Mouse (Mus musculus) thymus, postnatal 10 days (tissue): ENCODE measurements around the gene Pcdh7.
"Not testable (repeated sequence)": the region's sequence is repeated elsewhere in the genome, so short reads cannot be mapped to it uniquely, and the experiment has no call there.

Source experiments
- DNase-seq, 2 experiments: peaks; one replicate each; pipeline ENCODE4 v3.0.0; 2021; ENCODE audit warnings: low spot score in 2 of 2

The Pcdh7 gene

GRCm38 (mm10) chr5:57717906-57718875, at the start of gene Pcdh7:
TSS of gene Pcdh7 (plus strand) at chr5:57717967.
- DNase-seq, result peak in 1 of 2 experiments; percentile 5

- not testable (repeated sequence) for DNase-seq
Measured at GRCm38 (mm10) chr5:57676970-57677369, 40.8 kb upstream of the Pcdh7 start.

DNA sequence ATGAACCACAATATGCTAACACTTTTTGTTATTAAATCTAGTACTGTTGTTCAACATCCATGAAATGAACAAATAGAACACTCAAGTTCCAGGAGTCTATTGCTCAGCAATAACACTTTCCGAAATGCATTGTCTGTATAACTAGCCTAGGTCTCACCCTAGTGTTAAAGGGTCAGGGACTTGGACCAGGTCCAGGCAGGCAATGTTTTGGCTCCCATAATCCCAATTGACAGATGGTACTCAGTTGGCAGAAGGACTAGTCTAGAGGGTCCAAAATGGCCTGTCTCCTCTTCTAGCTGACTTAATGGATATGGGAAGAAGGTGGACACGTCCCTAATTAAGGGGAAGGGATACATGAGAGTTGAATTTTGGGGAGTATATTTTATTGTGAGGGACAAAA, 9.4 kb upstream of the Pcdh7 start:
- DNase-seq, result no peak

DNA sequence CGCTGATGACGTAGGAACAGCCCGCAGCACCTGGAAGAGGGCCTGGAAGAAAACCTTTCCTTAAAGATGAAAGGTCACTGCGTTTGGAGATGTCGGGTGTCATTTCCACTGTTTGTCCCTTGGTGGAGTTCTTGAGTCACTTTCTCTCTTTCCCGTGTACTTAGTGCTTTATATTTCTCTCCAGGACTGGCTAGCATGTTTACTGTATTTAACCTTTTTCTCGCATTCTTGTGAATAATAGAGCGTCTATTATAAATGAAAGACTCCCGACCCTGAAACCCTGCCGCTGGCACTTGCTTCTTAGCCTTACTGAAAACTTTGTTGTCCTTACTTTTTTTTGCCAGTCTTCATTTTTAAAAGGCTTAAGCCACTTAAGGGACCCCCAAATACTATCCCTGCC, 3.8 kb upstream of the Pcdh7 start:
- DNase-seq, result peak in 1 of 2 experiments; percentile 7

DNA sequence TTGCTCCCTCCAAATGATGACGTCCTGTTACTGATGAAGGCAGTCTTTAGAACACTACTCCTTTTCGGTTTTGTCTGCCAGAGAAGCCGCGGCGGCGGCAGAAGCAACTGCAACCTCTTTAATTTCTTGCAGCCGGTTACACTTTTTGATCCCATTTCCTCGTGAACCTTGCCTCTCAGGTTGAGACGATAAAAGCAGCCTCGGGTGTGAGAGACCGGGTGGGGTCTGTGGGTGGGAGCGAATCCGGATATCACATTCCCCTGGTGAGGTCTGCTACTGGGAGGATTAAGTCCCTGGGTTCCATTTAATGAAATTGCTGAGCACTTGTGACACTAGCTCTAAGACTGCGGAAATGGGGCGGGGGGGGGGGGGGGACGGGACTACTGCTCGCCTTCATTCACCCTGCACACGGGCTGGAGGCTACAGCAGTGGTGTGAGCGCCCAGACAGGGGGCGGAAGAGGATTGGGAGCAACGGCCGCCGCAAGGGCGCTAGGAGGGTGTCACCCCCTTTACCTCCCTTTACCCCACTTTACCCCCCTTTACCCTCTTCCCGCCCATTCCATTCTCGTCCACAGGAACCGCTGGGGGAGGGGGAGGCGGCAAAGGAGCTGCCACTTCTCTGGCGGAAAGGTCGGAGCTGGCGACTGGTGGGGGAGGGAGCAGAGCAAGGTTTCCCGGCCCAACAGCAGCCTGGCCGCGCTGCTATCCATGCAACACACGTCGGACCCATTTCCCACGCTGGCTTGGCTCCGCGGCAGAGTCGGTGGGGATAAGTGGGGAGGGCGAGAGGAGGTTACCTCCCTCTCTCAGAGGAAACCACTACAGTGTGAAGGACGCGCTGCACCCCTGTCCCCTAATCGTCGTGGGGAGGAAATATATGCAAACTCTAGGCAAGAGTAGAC, 2.9 kb upstream of the Pcdh7 start:
- DNase-seq, result peak; percentile 22 to 25

DNA sequence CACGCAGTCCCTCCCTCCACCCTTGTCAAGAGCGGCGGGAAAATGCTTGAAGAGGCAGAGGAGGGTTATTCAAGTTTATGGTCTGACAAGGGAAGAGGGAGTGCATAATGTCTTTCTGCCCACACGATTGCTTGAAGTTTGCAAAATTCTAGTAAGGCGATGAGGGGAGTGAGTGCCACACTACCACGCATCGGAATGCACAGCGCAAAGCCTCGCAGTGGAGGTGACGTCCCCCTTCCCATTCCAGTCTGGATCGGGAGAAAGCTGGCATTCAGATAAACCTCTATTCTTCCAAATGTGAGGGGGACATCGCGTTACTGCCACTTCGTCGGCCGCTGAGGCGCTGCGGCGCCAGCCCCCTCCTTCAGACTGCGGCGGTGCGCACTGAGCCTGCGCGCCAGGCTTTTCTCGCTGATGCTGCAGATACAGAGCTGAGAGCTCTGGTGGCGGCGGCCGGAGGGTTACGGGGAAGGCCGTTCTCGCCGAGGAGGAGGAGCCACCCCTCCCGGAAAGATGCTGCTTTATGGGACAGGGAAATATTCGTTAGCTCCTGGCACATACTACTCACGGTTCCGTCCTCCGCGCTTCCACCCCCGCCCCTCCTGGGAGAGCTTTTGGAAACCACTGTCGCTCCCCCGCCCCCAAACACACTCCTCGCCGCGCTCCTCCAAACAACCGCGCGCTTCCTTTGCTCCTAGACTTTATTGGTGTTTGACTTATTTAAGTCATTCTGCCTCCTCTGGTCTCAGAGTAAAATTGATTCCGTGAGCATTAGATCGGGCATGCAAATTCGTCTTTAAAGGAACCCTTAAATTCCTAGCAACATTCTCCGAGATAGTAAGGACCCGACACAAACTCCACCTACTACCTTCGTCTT, 2.0 kb upstream of the Pcdh7 start:
- DNase-seq, result peak; percentile 48 to 49

DNA sequence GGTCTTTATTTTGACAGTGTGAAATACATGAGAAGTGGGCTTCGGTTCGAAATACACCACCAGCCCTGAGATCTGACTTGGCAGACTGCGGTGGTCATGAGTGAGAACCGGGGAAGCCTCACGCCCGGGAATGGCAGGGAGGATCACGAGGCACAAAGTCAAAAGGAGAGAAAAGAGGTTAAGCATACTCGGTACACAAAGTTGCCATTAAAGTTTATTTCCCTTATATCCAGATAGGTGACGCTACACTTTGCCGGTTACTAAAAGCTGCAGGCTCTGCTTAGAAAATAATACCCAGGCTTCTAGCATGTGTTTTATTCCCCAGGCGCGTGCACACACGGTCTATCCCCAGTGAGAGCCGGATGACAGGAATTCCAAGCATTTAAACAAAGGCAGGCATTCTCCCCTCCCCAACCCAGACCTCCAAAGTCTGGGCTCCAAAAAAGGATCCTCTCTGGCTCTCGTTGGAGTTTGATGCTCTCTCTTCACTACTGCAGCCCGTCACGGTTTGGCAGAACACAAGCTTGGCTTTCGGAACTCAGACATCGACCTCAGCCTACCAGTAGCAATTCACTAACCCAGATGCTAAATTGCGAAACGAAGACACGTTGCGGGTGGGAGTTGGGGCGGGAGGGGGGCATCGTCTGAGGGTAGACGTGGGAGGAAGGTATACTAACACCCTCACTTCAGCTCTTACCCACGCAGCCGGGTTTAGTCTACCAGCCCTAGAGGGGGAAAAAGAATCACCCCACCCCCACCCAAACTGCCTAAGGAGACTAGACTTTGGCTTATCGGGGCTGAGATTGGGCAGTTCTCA, 1.1 kb upstream of the Pcdh7 start:
- DNase-seq, result peak in 1 of 2 experiments; percentile 4

GRCm38 (mm10) chr5:57717238-57717905, 395 bp upstream of the Pcdh7 start:
- DNase-seq, result peak in 1 of 2 experiments; percentile 41

DNA sequence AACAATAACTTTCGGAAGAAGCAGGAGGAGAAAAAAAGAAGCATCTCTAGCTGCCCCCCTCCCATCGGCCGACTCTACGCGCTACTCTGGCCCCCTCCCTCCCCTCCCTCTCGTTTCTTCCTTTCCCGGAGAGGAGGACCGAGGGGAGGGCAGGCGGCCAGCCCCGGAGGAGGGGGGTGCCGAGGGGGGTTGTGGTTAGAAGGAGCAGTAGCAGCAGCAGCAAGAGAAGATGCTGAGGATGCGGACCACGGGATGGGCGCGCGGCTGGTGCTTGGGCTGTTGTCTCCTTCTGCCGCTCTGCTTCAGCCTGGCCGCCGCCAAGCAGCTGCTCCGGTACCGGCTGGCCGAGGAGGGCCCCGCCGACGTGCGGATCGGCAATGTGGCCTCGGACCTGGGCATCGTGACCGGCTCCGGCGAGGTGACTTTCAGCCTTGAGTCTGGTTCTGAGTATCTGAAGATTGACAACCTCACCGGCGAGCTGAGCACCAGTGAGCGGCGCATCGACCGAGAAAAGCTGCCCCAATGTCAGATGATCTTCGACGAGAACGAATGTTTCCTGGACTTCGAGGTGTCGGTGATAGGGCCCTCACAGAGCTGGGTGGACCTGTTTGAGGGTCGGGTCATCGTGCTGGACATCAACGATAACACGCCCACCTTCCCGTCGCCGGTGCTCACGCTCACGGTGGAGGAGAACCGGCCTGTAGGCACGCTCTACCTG, 1.3 kb downstream of the Pcdh7 start:
- DNase-seq, result peak in 1 of 2 experiments; percentile 8

DNA sequence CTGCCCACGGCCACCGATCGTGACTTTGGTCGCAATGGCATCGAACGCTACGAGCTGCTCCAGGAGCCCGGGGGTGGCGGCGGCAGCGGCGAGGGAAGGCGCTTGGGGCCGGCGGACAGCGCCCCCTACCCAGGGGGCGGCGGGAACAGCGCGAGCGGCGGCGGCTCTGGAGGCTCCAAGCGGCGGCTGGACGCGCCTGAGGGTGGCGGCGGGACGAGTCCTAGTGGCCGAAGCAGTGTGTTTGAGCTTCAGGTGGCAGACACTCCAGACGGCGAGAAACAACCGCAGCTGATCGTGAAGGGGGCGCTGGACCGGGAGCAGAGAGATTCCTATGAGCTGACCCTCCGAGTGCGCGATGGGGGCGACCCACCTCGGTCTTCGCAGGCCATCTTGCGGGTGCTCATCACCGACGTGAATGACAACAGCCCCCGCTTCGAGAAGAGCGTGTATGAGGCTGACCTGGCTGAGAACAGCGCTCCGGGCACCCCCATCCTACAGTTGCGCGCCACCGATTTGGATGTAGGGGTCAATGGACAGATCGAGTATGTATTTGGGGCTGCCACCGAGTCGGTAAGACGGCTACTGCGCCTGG, 1.9 kb downstream of the Pcdh7 start:
- peak in 1 of 2 experiments; percentile 56 for DNase-seq

- DNase-seq, result no peak
Measured at GRCm38 (mm10) chr5:57720206-57720880, 2.6 kb downstream of the Pcdh7 start.

- no peak for DNase-seq
Measured at GRCm38 (mm10) chr5:57721148-57721712, 3.5 kb downstream of the Pcdh7 start.

DNA sequence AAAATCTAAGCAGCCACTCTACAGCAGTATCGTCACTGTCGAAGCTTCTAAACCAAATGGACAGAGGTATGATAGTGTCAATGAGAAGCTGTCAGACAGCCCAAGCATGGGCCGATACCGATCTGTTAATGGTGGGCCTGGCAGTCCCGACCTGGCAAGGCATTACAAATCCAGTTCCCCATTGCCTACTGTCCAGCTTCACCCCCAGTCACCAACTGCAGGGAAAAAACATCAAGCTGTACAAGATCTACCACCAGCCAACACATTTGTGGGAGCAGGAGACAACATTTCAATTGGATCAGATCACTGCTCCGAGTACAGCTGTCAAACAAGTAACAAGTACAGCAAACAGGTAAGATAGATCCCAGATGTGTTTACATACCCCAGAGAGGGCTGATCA, 4.2 kb downstream of the Pcdh7 start:
- no peak for DNase-seq

DNA sequence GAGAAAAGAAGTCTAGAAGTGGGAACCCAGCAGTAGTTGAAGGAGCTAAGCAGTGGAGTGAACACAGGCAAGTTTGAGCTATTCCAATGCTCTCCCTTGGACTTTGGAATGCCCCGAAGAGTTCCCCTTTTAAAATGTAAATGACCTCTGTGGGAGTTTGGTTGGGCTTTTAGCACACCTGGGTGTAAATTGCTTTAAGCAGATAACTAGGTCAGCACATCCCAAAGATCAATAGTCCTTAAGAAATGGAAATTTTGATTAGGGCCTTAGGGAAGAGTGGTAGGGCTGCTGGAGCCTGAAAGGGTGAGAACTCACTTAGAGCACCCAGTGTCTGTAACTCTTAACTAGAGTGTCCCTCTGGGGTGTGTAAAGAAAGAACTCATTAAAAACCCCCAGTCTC, 15.7 kb downstream of the Pcdh7 start:
- DNase-seq, result no peak

GRCm38 (mm10) chr5:57735723-57736122, 18.0 kb downstream of the Pcdh7 start:
- DNase-seq, result no peak

DNA sequence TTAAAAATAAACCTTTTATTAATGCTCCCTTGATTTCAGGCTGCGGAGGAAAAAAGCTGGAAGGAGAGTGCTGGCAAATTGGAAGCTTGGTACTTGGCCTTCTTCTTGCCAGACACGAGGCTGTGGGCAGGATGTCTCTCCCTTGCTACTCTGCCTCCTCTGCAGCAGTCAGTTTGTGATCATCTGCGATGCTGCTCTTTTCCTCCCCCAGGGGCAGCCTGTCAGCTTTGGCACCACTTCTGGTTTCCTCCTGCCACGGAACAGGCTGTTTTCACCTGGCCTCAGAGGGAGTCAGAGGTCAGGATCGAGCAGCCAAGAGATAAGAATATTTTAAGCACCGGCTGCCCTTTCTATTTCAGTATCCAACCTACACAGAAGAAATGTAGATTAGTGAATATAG, 25.2 kb downstream of the Pcdh7 start:
- DNase-seq, result no peak

DNA sequence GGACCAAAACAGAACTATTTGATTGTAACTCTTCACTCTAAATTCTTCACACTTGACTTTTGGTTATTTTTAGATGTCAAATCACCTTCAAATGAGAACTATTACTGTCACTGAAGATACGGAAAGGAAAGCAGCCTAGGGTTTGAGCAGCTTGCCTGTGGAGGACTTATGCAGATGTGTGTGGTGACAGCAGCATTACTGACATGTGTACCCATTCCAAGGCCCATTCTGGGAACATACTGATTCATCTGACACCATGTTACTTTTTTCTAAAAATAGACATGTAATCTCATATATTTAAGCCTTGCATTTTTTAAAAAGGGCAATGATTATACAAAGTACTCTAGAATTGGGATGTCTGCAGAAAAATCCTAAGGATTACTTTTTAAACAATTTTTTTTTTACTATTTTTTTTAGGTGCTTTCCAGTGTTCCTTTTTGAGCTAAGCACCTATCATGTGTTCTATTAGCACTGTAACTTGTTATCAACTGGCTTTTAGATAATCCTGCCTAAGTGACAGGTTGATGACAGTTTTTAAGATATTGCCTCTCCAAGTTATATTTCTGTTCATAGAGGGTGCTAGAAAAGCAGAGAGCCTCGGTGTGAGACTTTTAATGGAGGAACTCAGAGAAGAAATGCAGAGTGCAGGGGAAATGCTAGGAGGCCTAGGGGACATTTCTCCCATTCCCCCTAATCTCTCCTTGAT, 26.3 kb downstream of the Pcdh7 start:
- no peak for DNase-seq
